In the genomic region with DNA sequence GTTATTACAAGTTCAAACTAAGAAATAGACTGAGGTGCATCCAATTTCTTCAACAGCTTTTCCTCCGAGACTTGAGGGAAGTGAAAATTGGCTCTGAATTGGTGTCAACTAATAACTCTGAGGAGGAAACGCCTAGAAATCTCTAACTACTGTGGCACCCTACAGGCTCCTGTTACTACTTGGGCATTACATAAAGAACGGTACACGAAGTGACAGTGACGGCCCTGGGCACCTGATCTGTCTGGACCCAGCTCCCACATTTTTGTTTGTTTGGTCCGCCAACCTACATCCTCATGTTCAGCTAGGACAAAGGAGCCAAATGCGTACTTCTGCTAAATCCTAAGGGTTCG, we compare ENCODE assay signal across 8 mouse cellular contexts. TPM values are rescaled to one million over a fixed set of nuclear protein-coding genes. Genes with fewer than 3 reads are reported as not detected.
DNase-seq lines count a peak whose midpoint lies in the region; ATAC-seq lines count a peak whose summit lies in the region.

No protein-coding gene starts in this region.

- ATAC-seq in forebrain, embryonic 12.5 days (ENCODE audit: low FRiP score): no peak; the same call in 1 of the 2 replicates
- ATAC-seq in liver, embryonic 11.5 days (replicated peaks; ENCODE audit: low FRiP score): peak; percentile 22
- no peak for ATAC-seq in stomach, embryonic 14.5 days (ENCODE audit: insufficient number of reproducible peaks, insufficient read depth, low FRiP score, low read depth)

- H3K9ac ChIP-seq in forebrain, embryonic 12.5 days: peak overlapping the region; percentile 95
- peak overlapping the region; percentile 96 for H3K9ac ChIP-seq in liver, embryonic 11.5 days (ENCODE audit: low read depth, low read length)
- H3K9ac ChIP-seq in stomach, embryonic 14.5 days (replicated peaks; ENCODE audit: low read depth, low read length): peak overlapping the region; percentile 85

- H3K9me3 ChIP-seq in forebrain, embryonic 12.5 days: no peaks in the 10 kb centered on the region
- no peaks in the 10 kb centered on the region for H3K9me3 ChIP-seq in liver, embryonic 11.5 days (ENCODE audit: control insufficient read depth, low read length)
- H3K9me3 ChIP-seq in stomach, embryonic 14.5 days (ENCODE audit: control insufficient read depth, low read depth, low read length): no peaks in the 10 kb centered on the region

- H3K27me3 ChIP-seq in forebrain, embryonic 12.5 days: no peaks in the 10 kb centered on the region
- no peaks in the 10 kb centered on the region for H3K27me3 ChIP-seq in liver, embryonic 11.5 days (replicated peaks; ENCODE audit: control insufficient read depth, insufficient read depth, low read length)
- no peaks in the 10 kb centered on the region for H3K27me3 ChIP-seq in stomach, embryonic 14.5 days (ENCODE audit: control insufficient read depth, insufficient read depth, low read length)

- peak overlapping the region; percentile 95; the same call in 1 of the 2 replicates for H3K27ac ChIP-seq in forebrain, embryonic 12.5 days
- H3K27ac ChIP-seq in liver, embryonic 11.5 days (ENCODE audit: low read depth, low read length): peak overlapping the region; percentile 96
- H3K27ac ChIP-seq in stomach, embryonic 14.5 days (ENCODE audit: low read length): peak overlapping the region; percentile 96

- DNase-seq in embryo, embryonic 10 days (ENCODE audit: low spot score): peak; percentile 32
- no peak for DNase-seq in embryo, embryonic 11 days
- peak; percentile 75 for DNase-seq in A20 (ENCODE audit: low read depth, low spot score)
- no peak for DNase-seq in liver, embryonic 11.5 days (ENCODE audit: low spot score)
- DNase-seq in left cerebral cortex, postnatal 4 days: no peak
- DNase-seq in B cell, adult 2 months: no peak

- 0 out of 2 replicates have a peak, but pooled peaks cover 6% of the 10 kb centered on the region for H3K36me3 ChIP-seq in forebrain, embryonic 12.5 days (replicated peaks)
- H3K36me3 ChIP-seq in liver, embryonic 11.5 days (ENCODE audit: control insufficient read depth, insufficient read depth, low read length): no peaks in the 10 kb centered on the region; the same call in 1 of the 2 replicates
- H3K36me3 ChIP-seq in stomach, embryonic 14.5 days (ENCODE audit: control insufficient read depth, insufficient read depth, low read length): no peaks in the 10 kb centered on the region; the same call in 1 of the 2 replicates

- peaks cover 16% of the 10 kb centered on the region for H3K4me1 ChIP-seq in forebrain, embryonic 12.5 days
- peaks cover 17% of the 10 kb centered on the region for H3K4me1 ChIP-seq in liver, embryonic 11.5 days (replicated peaks; ENCODE audit: control insufficient read depth, insufficient read depth, low read length)
- H3K4me1 ChIP-seq in stomach, embryonic 14.5 days (ENCODE audit: control insufficient read depth, insufficient read depth, low read length): peaks cover 4% of the 10 kb centered on the region; the same call in 1 of the 2 replicates

- H3K4me3 ChIP-seq in forebrain, embryonic 12.5 days (replicated peaks): peak overlapping the region; percentile 79
- peak overlapping the region; percentile 82 for H3K4me3 ChIP-seq in liver, embryonic 11.5 days (ENCODE audit: low read depth, low read length)
- peak overlapping the region; percentile 75 for H3K4me3 ChIP-seq in stomach, embryonic 14.5 days (ENCODE audit: low read depth, low read length)

- 5% methylated on average over 8 of the region's 8 CpGs for WGBS in forebrain, embryonic 12.5 days
- WGBS in liver, embryonic 11.5 days: 10% methylated on average over 8 of the region's 8 CpGs
- 4% methylated on average over 8 of the region's 8 CpGs for WGBS in stomach, embryonic 14.5 days

- intact Hi-C loops in left cerebral cortex, postnatal 4 days (cut with DNase I): loop anchor here (5.0 kb wide), 2 partner anchors 76 to 91 kb away; a partner anchor contains a TSS

- peak overlapping the region; percentile 66 for H3K4me2 ChIP-seq in forebrain, embryonic 12.5 days
- peak overlapping the region; percentile 88 for H3K4me2 ChIP-seq in liver, embryonic 11.5 days
- peak overlapping the region; percentile 67 for H3K4me2 ChIP-seq in stomach, embryonic 14.5 days (replicated peaks; ENCODE audit: low read depth, low read length)

RNA-seq across cellular contexts. Expression of a gene that starts 0.5 kb away (rescaled TPM):
- polyA plus RNA-seq in forebrain, embryonic 12.5 days (2016; fragmentation: Nextera tagmentation; extraction: Ambion mirVana): 19.3 and 19.6 TPM in 2 replicates
- polyA plus RNA-seq in liver, embryonic 11.5 days (2014; fragmentation: Nextera tagmentation; extraction: Ambion mirVana): 16.1 and 16.3 TPM in 2 replicates
- polyA plus RNA-seq in stomach, embryonic 14.5 days (2014; fragmentation: Nextera tagmentation; extraction: Ambion mirVana): 21.3 and 24.5 TPM in 2 replicates
- total RNA-seq in left cerebral cortex, postnatal 4 days (2021): 1 to 10 TPM; 7.4 to 8.1 TPM

Comparison
In these comparisons a context has a peak if more than half of its experiments do, and no peak if none do; other contexts are left out.
1. DNase-seq: peak in embryo, embryonic 10 days (single experiment) and A20 (single experiment); none in embryo, embryonic 11 days (single experiment), liver, embryonic 11.5 days (single experiment), left cerebral cortex, postnatal 4 days (single experiment) and B cell, adult 2 months (0 of 2).
2. Peak in every context shown above with its lines, with median percentiles within 50 percentile points of each other: H3K27ac ChIP-seq, H3K4me2 ChIP-seq, H3K4me3 ChIP-seq and H3K9ac ChIP-seq.